Mouse (Mus musculus): ENCODE data around the gene Kdelr1.
A peak's percentile ranks its signal among the peaks of the same experiment; 100 is the strongest.

The Kdelr1 gene

DNA sequence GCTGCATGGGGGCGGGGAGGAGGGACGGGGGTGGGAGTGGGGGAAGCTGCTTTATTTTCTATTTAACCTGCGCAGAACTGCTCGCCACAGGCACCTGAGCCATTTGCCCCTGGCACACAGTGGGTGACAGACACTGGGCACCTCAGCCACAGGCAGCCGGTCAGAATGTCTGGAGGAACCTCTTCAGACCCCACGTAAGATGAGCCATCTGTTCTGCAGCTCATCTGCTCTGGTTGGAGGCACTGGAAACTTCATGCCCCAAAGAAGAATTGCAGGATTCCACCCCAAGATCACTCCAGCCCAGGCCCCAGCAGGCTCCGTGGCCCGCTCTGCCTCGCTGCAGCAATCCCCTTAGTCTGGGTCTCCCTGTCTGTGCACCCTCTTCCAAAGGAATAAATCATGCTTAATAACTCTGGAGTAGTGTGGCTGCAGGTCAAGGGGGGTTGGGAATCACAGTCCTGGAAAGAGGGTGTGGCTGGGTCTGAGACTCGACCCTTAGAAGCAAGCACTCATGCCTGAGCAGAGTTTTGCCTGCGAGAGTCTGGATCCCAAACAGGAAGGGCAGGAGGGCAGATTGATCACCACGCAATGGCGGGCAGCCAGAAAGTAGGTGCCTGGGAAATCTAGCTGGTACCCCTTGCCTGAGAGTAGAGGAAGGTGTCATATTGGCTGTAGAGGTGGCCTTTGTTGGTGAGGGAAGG, 44.6 kb downstream of the Kdelr1 start:
- DNase-seq = no peak

DNA sequence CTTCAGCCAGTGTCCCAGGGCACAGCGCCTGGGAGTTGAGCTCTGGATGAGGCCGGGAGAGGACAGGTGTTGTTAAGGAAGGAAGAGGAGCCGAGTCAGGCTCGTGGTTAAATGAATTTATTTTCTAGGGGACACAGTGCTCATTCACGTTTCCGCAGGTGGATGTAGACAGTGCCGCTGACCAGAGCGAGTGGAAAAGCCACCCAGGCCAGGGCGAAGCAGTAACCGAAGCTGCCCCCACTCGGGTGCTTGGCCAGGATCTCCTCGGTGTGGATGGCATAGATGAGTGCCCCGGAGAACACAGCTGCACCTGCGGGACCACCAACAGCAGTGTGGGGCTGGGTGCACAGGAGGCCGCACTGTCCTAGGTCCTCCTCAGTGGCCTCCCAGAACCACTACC, 45.4 kb downstream of the Kdelr1 start:
- DNase-seq = no peak

GRCm38 (mm10) chr7:45919083-45919671, 46.6 kb downstream of the Kdelr1 start:
- DNase-seq = no peak

DNA sequence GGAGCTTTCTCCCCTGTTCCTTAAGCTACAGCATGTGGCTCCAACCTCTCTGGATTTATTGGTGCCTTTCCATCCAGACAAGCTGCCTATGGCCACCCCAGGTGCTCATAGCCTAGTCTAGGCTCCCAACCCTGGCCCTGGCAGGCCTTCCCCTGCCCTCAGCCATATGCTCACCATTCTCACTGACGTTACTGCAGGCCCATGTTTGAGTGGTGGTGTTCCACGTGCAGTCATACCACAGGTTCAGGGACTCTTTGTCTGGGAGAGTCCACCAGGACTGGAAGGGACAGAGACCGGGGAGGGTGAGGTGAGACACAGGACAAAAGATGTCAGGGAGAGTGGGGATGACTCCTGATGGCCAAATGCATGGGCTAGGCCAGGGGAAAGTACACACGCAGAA, 47.2 kb downstream of the Kdelr1 start:
- no peak for DNase-seq

- DNase-seq = no peak
These were observed 48.1 kb downstream of the Kdelr1 start for GRCm38 (mm10) chr7:45920583-45921241.

DNA sequence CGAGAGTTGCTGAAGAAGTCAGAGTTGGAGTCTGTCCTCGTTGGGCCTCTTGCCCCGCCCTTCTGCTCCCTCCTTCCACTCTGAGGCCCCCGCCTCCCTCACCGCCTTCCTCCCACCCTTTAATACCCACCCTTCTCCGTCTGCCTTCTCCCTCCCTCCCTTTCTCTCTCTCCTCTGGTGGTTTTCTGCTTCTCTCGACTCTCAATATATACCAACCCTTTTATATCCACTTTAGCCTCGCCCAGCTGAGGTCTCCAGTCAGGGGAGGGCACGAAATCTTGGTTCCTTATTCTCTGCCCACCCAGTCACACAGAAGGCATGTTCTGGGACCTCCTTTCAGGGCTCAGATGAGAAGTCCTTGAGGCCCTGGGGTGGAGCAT, 48.7 kb downstream of the Kdelr1 start, which contains the start of gene Emp3:
Gene Emp3 (minus strand): TSS at position 163 of the 380 bp plus-strand sequence.
- DNase-seq = no peak

- DNase-seq = no peak
These were observed 49.5 kb downstream of the Kdelr1 start for GRCm38 (mm10) chr7:45921950-45922600.

- peak; percentile 81 to 82 for DNase-seq
These were observed 50.6 kb downstream of the Kdelr1 start for GRCm38 (mm10) chr7:45922928-45923761.

- peak; percentile 20 to 30 for DNase-seq
These were observed 51.3 kb downstream of the Kdelr1 start, which contains the start of gene Ccdc114 for GRCm38 (mm10) chr7:45923762-45924428. Ccdc114 (plus strand) TSS chr7:45924072.

- no peak for DNase-seq
These were observed 51.9 kb downstream of the Kdelr1 start for GRCm38 (mm10) chr7:45924429-45924816.

- DNase-seq = no peak
These were observed 56.2 kb downstream of the Kdelr1 start for GRCm38 (mm10) chr7:45928626-45929295.

- no peak for DNase-seq
These were observed 57.1 kb downstream of the Kdelr1 start for GRCm38 (mm10) chr7:45929688-45930087.

All from cerebellum, postnatal 36 days (tissue).